Mouse (Mus musculus) WW6 (cell line): Measurements from ENCODE around the gene Eps15.

Experiments
- DNase-seq: peaks from one replicate; pipeline ENCODE4 v3.0.0-alpha.2; 2013; ENCODE audit warnings: low read depth, low spot score

Gene Eps15

GRCm38 (mm10) chr4:109279689-109280458 lies at the start of gene Eps15:
Gene Eps15, plus strand, starts transcription at chr4:109280268.
- peak; percentile 71 for DNase-seq

DNA sequence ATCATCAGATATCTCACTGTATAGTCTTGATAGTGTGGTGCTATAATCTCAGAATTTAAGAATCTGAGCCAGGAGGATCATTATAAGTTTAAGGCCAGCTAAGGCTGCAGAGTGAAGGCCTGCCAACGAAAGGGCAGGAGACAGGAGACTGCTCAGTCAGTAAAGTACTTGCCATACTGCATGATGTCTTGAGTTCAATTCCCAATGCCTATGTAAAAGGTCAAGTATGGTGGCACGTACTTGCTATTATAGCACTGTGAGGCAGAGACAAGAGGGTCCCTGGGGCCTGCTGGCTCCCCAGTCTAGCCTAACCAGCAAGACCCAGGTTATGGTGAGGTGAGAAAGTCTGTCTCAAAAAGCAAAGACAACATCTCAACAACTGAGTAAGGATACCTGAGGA lies 45.9 kb upstream of the Eps15 start, which contains the start of gene Calr4:
TSS of gene Calr4 (plus strand) at position 301 of the 400 bp plus-strand sequence.
- DNase-seq: no peak

DNA sequence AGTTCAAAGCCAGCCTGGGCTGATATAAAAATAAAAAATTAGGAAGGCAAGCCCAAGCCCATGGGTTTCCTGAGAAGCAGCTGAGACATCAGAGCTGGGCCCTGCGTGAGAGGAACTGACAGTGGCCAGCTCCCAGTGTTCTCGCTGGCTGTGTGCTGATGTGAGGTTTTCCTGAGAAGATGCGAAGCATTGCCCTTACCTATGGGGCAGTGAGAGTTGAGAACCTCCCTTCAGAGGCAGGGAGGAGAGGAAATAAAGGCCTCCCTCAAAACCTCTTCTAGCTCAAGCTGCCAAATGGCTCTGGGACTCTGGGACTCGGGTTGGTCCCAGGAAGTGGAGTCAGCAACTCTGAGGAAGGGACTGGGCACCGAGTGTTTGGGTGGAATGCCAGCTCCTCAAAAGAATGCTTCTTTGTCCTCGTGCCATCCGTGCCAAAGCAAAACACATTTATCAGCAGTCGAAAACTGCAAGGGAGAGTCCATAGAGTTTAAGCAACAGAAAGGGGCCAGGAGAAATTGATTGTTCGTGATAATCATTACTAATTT lies 45.2 kb upstream of the Eps15 start:
- DNase-seq: no peak

DNA sequence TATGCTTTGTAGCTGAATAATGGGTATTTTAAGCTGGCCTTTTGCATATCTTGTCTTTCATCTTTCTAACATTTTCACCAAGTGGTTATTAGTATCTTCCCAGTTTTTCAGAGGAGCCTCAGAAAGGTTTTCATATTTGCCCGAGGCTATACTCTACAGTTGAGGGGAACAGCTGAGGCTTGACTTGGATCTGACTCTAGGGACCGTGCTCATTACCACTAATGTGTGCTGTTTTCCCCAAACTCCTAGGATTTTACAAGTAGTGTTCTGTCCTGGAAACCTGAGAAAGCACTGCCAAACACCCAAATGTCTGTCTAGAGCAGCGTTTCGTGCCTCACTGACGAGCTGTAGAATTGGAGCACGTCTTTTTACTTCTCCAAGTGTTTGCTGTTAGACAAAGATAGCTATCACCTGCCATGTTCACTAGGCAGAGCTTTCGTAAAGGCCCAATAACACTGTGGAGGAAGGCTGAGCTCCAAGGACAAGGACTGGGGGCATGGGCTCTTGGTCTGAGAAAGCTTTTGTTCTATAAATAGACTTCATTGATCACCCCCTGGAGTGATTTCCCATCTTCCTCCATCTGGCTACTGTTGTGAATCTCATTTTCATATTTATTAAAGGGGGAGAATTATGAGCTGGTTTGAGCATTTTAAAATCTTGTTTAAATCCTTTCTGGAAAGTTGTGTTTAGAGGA lies 43.7 kb upstream of the Eps15 start:
- DNase-seq: no peak

- no peak for DNase-seq
Measured at GRCm38 (mm10) chr4:109238428-109239268, 41.4 kb upstream of the Eps15 start.

DNA sequence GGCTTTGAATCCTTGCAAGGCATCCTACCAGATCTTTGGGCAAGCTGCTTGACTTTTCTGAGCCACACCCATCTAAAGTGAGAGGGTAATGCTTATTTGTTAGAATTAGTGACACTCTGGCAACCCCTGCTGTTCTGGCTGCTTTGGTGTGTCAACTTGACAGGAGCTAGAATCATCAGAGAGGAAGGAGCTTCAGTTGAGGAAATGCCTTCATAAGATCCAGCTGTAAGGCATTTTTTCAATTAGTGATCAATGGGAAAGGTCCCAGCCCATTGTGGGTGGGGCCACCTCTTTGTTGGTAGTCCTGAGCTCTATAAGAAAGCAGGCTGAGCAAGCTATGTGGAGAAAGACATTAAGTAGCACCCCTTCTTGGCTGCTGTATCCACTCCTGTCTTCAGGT lies 38.8 kb upstream of the Eps15 start:
- DNase-seq: no peak

GRCm38 (mm10) chr4:109241934-109242333 lies 38.1 kb upstream of the Eps15 start:
- DNase-seq: no peak

DNA sequence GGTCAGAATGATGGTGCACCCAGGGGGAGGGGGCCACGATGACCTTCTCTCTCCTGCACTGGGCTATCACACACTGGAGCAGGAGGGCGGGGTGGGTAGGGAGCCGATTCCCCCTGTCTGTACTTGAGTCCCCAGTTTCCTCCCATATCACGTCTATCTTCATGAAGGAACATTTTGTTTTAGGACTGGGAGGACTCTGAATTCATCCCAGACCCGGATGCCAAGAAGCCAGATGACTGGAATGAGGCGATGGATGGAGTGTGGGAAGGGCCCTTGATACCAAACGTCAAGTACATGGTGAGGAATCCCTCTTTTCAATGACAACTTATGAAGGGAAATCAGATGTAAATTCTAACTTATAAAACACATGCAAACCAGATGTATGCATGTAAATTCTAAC lies 35.6 kb upstream of the Eps15 start:
- no peak for DNase-seq

GRCm38 (mm10) chr4:109245016-109245620 lies 35.0 kb upstream of the Eps15 start:
- no peak for DNase-seq

DNA sequence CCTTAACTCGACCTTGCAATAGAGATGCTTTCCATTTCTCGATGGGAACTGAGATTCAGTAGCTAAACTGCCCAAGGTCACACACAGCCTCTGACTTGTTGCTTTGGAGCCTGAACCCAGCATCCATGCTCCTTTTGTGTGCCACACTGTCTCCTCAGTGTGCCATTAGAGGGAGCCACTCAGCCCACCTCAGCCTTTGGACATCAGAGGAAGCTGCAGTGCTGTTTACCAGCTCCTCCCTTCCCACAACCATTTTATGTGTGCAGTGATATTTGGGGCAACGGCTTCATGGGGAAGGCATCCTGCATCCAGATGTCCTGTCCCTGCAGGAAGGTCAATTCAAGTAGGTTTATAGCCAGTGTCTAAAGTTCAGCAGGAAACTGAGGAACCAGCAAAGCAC lies 28.5 kb upstream of the Eps15 start:
- DNase-seq: peak; percentile 28

DNA sequence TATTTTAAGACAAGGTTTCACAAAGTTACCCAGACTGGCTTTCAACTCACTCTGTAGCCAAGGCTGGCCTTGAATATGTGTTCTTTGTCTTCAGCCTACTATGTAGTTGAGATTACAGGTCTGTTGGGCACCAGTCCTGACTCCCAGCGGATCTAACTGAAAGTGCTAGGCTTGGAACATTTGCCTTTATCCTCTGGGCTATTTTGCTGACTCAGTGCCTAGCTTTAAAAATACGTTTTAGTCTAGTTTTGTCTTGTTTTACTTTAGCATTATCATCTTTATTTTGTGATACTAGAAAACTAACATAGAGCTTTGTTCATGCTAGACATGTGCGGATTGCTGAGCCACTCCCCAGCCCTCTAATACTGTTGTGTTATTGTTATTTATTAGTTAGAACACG lies 27.9 kb upstream of the Eps15 start:
- DNase-seq: no peak

GRCm38 (mm10) chr4:109253664-109254151 lies 26.4 kb upstream of the Eps15 start:
- DNase-seq: no peak

- DNase-seq: no peak
Measured at GRCm38 (mm10) chr4:109254511-109254910, 25.6 kb upstream of the Eps15 start.

DNA sequence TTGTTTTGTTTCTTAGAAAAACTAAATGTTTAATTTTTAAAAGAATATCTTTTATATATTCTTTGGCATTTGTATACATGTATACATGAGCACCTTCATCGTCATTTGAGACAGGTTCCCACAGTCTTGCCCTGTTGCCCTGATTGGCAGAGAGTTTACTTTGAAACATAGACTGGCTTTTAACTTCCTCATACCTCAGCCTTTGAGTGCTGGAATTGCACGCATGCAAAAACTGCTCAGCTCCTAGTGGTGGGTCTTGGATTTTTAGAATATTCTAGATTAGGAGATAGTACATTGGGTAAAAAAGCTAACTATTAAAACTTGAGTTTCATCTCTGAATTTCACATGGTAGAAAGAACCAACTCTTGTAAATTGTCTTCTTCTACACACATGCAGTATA lies 24.7 kb upstream of the Eps15 start:
- no peak for DNase-seq

DNA sequence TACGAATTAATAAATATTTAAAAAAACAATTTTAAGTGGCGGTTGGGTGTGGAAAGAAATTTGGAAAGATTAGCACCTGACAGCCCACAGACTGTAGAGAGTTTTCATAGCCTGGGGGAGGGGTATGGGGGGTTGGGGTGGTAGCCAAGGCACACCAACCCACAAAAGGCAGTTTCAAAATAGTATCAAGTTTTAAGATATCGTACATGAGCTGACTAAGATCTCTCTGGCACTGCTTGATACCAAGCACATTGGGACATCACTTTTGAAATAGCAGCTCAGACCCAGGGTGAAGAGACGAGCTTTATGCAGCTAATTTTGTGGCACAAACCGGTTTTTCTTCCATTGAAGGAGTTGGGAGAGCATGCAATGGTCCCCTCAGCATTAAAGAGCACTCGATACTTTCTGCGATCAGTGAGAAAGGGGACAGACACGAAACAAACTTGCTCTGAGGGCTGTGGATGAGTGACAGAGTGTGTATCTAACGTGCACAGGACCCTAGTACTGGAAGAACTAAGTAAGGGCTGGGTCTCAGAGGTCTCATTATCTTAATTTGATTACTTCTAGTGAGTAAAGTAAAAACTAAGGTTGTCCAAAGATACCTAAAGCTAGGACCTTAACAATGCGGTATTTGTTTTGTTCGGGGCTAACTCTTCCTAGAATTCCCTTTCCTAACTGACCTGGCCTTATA lies 24.2 kb upstream of the Eps15 start:
- DNase-seq: no peak

GRCm38 (mm10) chr4:109256791-109257190 lies 23.3 kb upstream of the Eps15 start:
- no peak for DNase-seq

- DNase-seq: no peak
Measured at GRCm38 (mm10) chr4:109257639-109258038, 22.4 kb upstream of the Eps15 start.

GRCm38 (mm10) chr4:109262068-109262467 lies 18.0 kb upstream of the Eps15 start:
- DNase-seq: no peak

GRCm38 (mm10) chr4:109266056-109266455 lies 14.0 kb upstream of the Eps15 start:
- DNase-seq: no peak

- DNase-seq: no peak
Measured at GRCm38 (mm10) chr4:109266744-109267143, 13.3 kb upstream of the Eps15 start.

DNA sequence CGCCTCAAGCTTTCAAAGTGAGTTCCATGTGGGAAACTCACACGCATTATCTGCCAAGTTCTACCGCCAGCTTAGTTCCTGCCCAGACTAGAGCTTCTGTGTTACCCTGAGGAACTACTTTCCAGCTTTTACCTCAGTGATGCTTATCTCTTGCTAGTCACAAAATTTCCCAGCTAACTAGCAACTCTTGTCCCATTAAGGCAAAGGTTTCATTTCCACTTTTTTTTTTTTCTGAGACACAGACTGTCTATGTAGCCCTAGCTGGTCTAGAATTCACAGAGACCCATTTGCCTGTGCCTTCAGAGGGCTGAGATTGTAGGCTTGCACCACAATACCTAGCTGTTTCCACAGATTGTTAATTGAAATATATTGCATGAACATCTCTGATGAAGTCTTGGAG lies 12.6 kb upstream of the Eps15 start:
- no peak for DNase-seq
